Mouse (Mus musculus) lung, embryonic 15.5 days (tissue): ENCODE measurements around the gene Wdr46. TPM values are rescaled to one million over a fixed set of nuclear protein-coding genes. Genes with fewer than 3 reads are reported as not detected.
"Not testable (repeated sequence)": the region's sequence is repeated elsewhere in the genome, so short reads cannot be mapped to it uniquely, and the experiment has no call there.

Experiments
- ATAC-seq: fragments of 200-750 bp; cut with Nextera tagmentation; 2 replicates; pipeline ENCODE4 v1.8.0; 2017; ENCODE audit warnings: moderate number of reproducible peaks, borderline replicate concordance; ENCODE audit not compliant: low FRiP score, low TSS enrichment; ENCODE audit errors: extremely low read depth
- H3K27ac ChIP-seq: fragments of 300-500 bp; sonication (generic); 2 replicates; pipeline ENCODE4 v1.5.1; 2015; ENCODE audit warnings: moderate library complexity, mild to moderate bottlenecking, inconsistent platforms
- H3K27me3 ChIP-seq: fragments of 300-500 bp; sonication (generic); 2 replicates; pipeline ENCODE4 v1.6.1; 2015; ENCODE audit warnings: inconsistent platforms
- H3K36me3 ChIP-seq: fragments of 300-500 bp; sonication (generic); 2 replicates; pipeline ENCODE4 v1.6.1; 2015; ENCODE audit warnings: inconsistent platforms
- H3K4me1 ChIP-seq: fragments of 300-500 bp; sonication (generic); 2 replicates; pipeline ENCODE4 v1.6.1; 2015; ENCODE audit warnings: inconsistent platforms
- H3K4me2 ChIP-seq: fragments of 300-500 bp; sonication (generic); 2 replicates; pipeline ENCODE4 v1.6.1; 2015; ENCODE audit warnings: inconsistent platforms, mild to moderate bottlenecking, moderate library complexity
- H3K4me3 ChIP-seq: fragments of 300-500 bp; sonication (generic); 2 replicates; pipeline ENCODE4 v1.5.1; 2015; ENCODE audit warnings: mild to moderate bottlenecking, inconsistent platforms
- H3K9ac ChIP-seq: fragments of 300-500 bp; sonication (generic); 2 replicates; pipeline ENCODE4 v1.6.1; 2015; ENCODE audit warnings: inconsistent platforms
- H3K9me3 ChIP-seq: fragments of 300-500 bp; sonication (generic); 2 replicates; pipeline ENCODE4 v1.6.1; 2016; ENCODE audit warnings: inconsistent platforms
- WGBS: fragments of 180-500 bp; shearing (Covaris S2); methylation state at CpG from one replicate; pipeline ENCODE4 v1.1.7; 2015; 5-methylcytosine and 5-hydroxymethylcytosine counted together
- polyA plus RNA-seq: library from polyadenylated mRNA; unstranded; fragments of >200 nt; fragmentation: Nextera tagmentation; extraction: Ambion mirVana; gene quantifications from 2 replicates; pipeline ENCODE4 v1.2.1, GENCODE M21; 2015

Gene Wdr46
- polyA plus RNA-seq, 1 experiment from 2014 or later: 34.2 TPM

DNA sequence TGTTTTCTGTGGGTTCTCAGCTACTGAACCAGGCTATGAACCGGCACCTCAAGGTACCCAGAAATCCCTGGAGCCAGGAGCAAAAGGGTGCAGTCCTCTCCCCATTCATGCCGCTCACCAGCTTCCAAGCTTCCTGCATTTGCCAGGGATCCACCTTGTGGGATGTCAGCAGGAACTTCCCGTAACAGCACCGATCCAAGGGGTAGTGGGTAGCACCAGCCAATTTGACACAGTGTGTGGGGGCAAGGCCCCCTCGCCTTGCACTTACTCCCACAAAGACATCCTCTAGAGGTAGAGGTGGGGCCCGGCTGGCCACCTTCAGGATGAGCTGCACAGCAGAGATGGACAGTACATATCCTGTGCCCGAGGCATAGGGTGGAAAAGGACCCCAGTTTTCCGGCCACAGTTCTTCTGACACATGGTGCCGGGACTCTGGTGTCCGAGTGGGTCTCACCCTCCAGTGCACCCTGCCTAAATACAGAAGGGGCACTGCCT lies 9.7 kb downstream of the Wdr46 start:
- H3K4me2 ChIP-seq: peak overlapping the region; percentile 90
- no peak for ATAC-seq
- 73% methylated on average over 10 of the region's 10 CpGs for WGBS

DNA sequence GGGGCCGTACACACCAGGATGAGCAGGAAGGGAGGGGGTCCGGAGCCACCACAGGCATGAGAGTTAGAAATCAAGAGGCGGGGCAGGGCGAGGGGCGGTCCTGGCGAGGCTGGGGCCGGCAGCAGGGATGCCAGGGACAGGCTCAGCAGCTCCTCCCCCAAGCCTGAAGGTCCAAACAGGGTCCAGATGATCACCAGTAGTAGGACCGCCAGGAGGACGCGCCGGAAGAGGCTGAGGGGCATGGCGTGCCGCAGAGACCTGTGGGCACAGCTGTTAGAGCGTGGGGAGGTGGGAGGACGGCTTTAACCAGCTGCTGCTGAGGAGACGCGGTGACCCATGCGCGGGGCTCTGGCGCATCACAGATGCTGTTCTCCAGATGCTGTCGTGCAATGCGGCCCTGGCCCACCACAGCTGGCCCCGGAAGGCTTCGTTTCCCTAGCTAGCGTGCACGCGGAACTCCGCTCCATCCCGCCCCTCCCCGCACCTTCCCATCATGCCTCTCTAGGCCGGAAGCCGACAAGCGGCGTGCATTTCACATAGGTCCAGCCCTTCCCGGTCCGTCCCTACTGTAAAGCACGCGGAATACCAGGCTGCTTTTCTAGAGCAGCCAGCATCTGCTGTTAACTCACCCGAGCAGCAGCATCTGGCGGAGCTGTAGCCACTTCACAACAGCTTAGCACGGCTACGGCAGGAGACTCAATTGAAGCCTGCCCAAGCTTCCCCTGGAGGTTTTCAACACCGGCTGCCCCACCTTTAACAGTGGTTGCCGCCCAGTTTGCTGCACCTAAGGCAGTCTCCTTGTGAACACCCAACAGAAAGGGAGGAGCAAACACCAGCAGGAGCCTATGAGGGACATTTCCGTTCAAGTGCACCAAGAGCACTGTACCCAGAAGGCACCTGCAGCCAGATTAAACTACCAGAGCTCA lies 10.8 kb downstream of the Wdr46 start, which contains the start of gene B3galt4:
Gene B3galt4 (minus strand): TSS at position 468 of the 926 bp plus-strand sequence.
- under 1% methylated on average over 45 of the region's 45 CpGs for WGBS
- peak; percentile 78 for ATAC-seq
- Histone ChIP-seq H3K4me2 (peak within 1 kb of the TSS; percentile 90), H3K36me3 (peaks cover 47% of the 10 kb centered on the region), H3K9ac (peak within 1 kb of the TSS; percentile 54), H3K4me3 (peak within 1 kb of the TSS; percentile 47), H3K27me3 (no peaks in the 10 kb centered on the region), H3K4me1 (peaks cover 47% of the 10 kb centered on the region), H3K9me3 (no peaks in the 10 kb centered on the region), H3K27ac (peak within 1 kb of the TSS; percentile 90)

More for the DNA sequence above, 9.7 kb downstream of the Wdr46 start:
- Histone ChIP-seq H3K27me3 (no peaks in the 10 kb centered on the region), H3K4me3 (peak overlapping the region; percentile 47), H3K36me3 (peaks cover 56% of the 10 kb centered on the region), H3K9me3 (no peaks in the 10 kb centered on the region), H3K9ac (no peak overlapping the region), H3K27ac (peak overlapping the region; percentile 90; the same call in 1 of the 2 replicates), H3K4me1 (peaks cover 46% of the 10 kb centered on the region)

DNA sequence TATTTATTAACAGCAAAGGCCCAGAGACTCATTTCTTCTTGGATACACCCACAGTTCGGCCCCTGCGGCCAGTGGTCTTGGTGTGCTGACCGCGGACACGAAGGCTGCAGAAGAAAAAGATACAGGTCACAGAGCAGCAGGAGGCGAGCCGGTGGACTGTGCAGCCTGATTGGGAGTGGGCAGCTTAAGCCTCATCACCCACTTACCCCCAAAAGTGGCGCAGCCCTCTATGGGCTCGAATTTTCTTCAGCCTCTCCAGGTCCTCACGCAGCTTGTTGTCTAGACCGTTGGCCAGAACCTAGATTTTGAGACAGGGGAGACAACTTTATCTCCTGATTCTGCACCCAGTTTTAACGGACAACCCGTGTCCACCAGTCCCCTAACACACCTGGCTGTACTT lies 11.6 kb downstream of the Wdr46 start:
- peak overlapping the region; percentile 47; the same call in 1 of the 2 replicates for H3K4me3 ChIP-seq
- H3K27me3 ChIP-seq, H3K9me3 ChIP-seq, ATAC-seq, H3K27ac ChIP-seq: not testable (repeated sequence)
- H3K4me1 ChIP-seq: peaks cover 53% of the 10 kb centered on the region
- H3K9ac ChIP-seq: 0 out of 2 replicates have a peak overlapping the region, but pooled peaks have one; percentile 54
- H3K4me2 ChIP-seq: peak overlapping the region; percentile 90
- 72% methylated on average over 13 of the region's 13 CpGs for WGBS
- peaks cover 43% of the 10 kb centered on the region for H3K36me3 ChIP-seq

DNA sequence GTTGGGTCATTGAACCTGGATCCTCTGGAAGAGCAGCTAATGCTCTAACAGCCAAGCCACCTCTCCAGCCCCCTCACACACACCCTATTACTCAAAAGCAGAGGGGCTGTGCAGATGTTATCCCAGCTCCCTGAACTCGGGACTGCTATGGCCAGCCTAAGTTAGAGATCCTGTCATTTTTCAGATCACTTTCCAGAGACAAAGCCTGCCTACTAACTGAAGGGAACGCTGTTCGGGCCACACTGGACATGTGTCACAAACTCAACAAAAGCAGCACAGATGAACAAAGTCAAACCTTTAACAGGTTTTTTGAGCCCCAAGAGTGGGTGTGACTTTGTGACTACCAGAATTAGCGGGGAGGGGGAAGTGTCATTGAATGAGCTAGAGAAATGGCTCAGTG lies 12.4 kb downstream of the Wdr46 start:
- Histone ChIP-seq H3K4me1 (peaks cover 55% of the 10 kb centered on the region), H3K4me2 (peak overlapping the region; percentile 90; the same call in 1 of the 2 replicates), H3K27ac (no peak overlapping the region), H3K36me3 (peaks cover 39% of the 10 kb centered on the region), H3K9me3 (no peaks in the 10 kb centered on the region), H3K27me3 (no peaks in the 10 kb centered on the region), H3K9ac (0 out of 2 replicates have a peak overlapping the region, but pooled peaks have one; percentile 2), H3K4me3 (no peak overlapping the region)
- 63% methylated on average over 4 of the region's 4 CpGs for WGBS
- ATAC-seq: no peak

DNA sequence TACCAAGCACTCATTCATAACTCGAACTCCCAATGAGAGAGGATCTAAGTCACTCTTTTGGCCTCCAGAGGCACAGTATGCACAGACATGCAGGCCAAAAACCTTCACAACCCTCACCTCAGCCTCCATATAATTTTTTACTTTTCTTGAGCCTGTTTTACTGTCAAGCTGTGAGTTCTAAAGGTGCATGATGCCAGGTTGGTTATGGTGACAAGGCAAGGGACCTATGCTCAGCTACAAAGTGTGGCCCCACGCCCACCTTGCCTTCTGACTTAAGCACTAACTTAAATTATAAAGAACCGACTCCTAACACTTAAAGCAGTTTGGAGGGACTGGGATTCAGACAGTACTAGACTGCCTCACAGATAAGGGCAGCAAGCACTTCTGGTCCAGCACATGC lies 12.8 kb downstream of the Wdr46 start:
- Histone ChIP-seq H3K36me3 (peaks cover 36% of the 10 kb centered on the region), H3K4me2 (peak overlapping the region; percentile 76), H3K4me3 (0 out of 2 replicates have a peak overlapping the region, but pooled peaks have one; percentile 1), H3K9me3 (no peaks in the 10 kb centered on the region), H3K27ac (0 out of 2 replicates have a peak overlapping the region, but pooled peaks have one; percentile 1), H3K4me1 (peaks cover 55% of the 10 kb centered on the region), H3K27me3 (no peaks in the 10 kb centered on the region), H3K9ac (peak overlapping the region; percentile 94; the same call in 1 of the 2 replicates)
- no peak for ATAC-seq
- WGBS: 69% methylated on average over 3 of the region's 3 CpGs

DNA sequence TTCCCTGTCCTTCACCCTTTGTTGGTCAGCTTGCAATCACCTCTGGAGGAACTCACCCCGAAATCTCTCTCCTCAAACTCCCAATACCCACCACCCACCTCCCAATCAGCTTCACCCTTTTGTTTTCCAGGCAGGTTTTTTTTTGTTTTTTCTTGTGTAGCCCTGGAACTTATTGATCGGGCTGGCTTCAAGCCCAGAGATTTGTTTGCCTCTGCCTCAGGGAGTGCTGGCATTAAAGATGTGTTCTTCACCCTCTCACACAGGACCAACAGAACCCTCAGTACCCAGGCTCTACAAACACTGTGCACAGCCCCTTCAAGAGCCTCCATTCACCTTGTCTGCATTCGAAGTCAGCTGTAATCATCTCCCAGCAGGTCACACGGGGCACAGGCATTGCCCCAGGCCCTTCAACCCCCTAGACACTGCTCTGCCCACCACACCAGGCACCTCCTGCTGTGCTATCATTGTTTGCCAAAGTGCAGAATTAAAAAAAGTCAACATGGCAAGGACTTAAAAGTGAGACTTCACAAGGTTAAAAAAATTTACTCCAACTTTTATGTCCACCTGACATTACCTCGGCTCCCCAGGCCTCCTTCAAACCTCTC lies 13.6 kb downstream of the Wdr46 start:
- 37% methylated on average over 5 of the region's 5 CpGs for WGBS
- peak overlapping the region; percentile 42; the same call in 1 of the 2 replicates for H3K27ac ChIP-seq
- no peak for ATAC-seq
- peaks cover 55% of the 10 kb centered on the region for H3K4me1 ChIP-seq
- H3K9ac ChIP-seq: peak overlapping the region; percentile 94
- H3K36me3 ChIP-seq: peaks cover 37% of the 10 kb centered on the region
- H3K27me3 ChIP-seq: no peaks in the 10 kb centered on the region
- H3K9me3 ChIP-seq: no peaks in the 10 kb centered on the region
- peak overlapping the region; percentile 75 for H3K4me3 ChIP-seq
- H3K4me2 ChIP-seq: peak overlapping the region; percentile 76

DNA sequence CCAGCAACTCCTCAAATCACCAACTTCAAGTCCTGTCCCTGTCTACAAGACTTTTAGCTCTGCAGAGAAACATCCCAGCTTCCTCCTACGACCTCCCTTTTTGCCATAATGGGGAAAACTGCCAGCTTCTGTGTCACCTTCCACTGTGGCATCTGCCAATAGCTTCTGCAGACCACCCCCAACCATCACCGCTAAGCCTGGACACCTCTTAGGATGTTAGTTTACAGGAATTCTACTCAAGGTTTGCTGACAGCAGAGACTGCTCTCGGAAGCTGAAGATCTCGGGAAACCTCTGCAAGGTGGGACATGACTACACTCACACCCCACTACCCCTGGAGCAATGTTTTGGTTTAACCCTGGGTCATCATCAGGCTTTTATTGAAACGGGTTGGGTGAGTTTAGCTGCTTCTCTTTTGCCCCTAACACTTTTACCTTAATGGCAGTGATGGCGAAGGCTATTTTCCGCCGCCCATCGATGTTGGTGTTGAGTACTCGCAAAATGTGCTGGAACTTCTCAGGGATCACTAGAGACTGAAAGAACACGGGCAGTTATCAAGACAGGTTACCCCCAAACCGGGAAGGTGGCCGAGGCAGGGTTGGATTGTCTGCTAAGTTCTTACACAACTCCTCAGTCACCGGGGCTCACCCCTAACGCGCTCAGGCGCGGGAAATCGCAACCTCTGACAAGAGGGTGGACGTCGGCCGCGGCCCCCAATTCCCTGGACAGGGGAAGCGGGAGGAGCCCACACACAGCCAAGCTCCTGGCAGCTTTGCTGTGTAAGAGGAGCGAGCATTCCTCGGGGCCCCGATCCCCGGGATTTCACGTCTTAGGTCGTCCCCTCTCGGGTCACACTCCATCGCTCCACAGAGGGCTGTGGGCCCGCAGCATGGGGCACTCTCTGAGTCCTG lies 14.4 kb downstream of the Wdr46 start:
- Histone ChIP-seq H3K27me3 (no peaks in the 10 kb centered on the region), H3K9me3 (no peaks in the 10 kb centered on the region), H3K4me1 (peaks cover 55% of the 10 kb centered on the region), H3K27ac (peak overlapping the region; percentile 88), H3K36me3 (peaks cover 44% of the 10 kb centered on the region), H3K4me2 (peak overlapping the region; percentile 76), H3K9ac (peak overlapping the region; percentile 94), H3K4me3 (peak overlapping the region; percentile 75)
- WGBS: under 1% methylated on average over 33 of the region's 33 CpGs
- peak; percentile 23 for ATAC-seq

DNA sequence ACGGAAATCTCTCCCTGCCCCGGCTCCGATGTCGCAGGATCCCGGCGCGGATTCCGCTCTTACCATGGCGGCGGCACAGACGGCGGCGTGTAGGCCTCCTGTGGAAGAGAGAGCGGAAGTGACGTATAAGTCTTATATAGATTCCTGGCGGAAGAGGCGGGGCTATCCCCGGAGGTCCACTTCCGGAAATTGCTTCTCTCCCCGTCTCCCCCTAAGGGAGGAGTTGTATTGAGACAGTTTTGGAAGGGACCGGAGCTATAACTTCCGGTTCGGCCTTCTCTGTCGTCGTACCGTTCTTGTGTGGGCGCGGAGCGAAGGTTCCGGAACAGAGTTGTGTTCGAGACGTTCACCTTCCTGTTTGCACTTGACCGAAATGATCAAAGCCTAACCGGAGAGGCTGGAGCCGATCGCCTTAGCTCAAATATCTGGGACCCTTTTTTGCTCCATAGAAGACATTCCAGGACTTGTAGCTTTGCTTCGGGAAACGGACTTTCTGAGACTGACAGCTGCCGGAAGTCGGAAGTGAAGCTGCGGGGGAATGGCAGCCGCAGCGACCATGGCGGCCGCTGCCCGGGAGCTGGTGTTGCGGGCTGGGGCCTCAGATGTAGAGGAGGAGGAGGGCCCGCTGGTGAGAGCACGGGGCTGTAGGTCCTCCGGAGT lies 15.2 kb downstream of the Wdr46 start, which contains the start of the genes Vps52 and Rps18:
Gene Vps52 (plus strand): TSS at position 258 of the 660 bp plus-strand sequence.
Gene Rps18 (minus strand): TSS at position 447 of the 660 bp plus-strand sequence.
- Histone ChIP-seq H3K4me2 (peak within 1 kb of the TSS; percentile 82), H3K36me3 (peaks cover 48% of the 10 kb centered on the region), H3K27ac (peak within 1 kb of the TSS; percentile 88), H3K4me1 (peaks cover 48% of the 10 kb centered on the region), H3K9ac (peak within 1 kb of the TSS; percentile 94), H3K27me3 (no peaks in the 10 kb centered on the region), H3K4me3 (peak within 1 kb of the TSS; percentile 75), H3K9me3 (no peaks in the 10 kb centered on the region)
- under 1% methylated on average over 50 of the region's 50 CpGs for whole genome bisulfite sequencing
- ATAC-seq: peak; percentile 86

DNA sequence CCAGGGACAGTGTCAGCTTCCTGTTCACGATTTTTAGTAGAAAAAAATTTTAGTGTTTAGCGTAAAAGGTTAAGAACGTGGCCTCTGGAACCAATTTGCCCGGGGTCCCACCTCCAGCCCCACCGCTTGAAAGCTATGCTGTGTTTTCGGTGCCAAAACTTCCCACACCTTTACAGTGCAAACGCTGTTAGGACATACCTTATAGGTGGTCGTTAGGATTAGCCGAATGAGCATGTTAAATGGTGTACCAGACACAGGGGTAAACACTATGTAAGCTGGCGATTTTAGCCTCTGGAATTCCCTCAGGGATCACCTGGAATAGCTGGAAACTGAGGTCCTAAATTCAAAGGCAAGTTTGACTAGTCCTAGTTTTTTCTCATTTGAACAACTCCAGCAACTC lies 15.9 kb downstream of the Wdr46 start:
- H3K4me2 ChIP-seq: peak overlapping the region; percentile 82
- H3K9me3 ChIP-seq: no peaks in the 10 kb centered on the region
- ATAC-seq: no peak
- H3K4me1 ChIP-seq: peaks cover 42% of the 10 kb centered on the region
- no peaks in the 10 kb centered on the region for H3K27me3 ChIP-seq
- WGBS: 5% methylated on average over 10 of the region's 10 CpGs
- H3K27ac ChIP-seq: peak overlapping the region; percentile 85; the same call in 1 of the 2 replicates
- peaks cover 52% of the 10 kb centered on the region for H3K36me3 ChIP-seq
- peak overlapping the region; percentile 75 for H3K4me3 ChIP-seq
- H3K9ac ChIP-seq: peak overlapping the region; percentile 78

DNA sequence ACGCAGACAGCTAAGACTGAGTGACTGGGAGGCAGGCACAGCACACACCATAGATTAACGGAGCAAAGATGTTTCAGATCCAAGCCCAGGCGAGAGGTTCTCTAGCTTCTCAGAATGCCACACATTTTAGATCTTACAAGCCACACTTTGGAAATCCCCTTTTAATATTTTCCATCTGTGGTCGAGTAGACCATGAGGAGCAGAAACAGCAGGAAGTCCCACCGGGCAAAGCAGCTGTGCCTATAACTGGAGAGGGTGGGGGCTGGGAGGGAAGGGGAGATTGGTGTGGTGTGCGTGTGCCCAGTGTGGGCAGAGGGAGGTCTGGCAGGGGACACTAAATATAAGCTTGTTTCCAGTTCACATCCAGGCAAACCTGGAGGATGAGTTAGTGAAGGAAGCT lies 17.0 kb downstream of the Wdr46 start:
- H3K4me1 ChIP-seq: peaks cover 31% of the 10 kb centered on the region
- no peak overlapping the region for H3K4me3 ChIP-seq
- 82% methylated on average over 6 of the region's 6 CpGs for WGBS
- no peak overlapping the region for H3K9ac ChIP-seq
- no peaks in the 10 kb centered on the region for H3K9me3 ChIP-seq
- no peaks in the 10 kb centered on the region for H3K27me3 ChIP-seq
- peaks cover 52% of the 10 kb centered on the region for H3K36me3 ChIP-seq
- no peak overlapping the region for H3K4me2 ChIP-seq
- no peak for ATAC-seq
- H3K27ac ChIP-seq: no peak overlapping the region
